Comparison of ENCODE assay signal across 27 mouse cellular contexts in the genomic region with DNA sequence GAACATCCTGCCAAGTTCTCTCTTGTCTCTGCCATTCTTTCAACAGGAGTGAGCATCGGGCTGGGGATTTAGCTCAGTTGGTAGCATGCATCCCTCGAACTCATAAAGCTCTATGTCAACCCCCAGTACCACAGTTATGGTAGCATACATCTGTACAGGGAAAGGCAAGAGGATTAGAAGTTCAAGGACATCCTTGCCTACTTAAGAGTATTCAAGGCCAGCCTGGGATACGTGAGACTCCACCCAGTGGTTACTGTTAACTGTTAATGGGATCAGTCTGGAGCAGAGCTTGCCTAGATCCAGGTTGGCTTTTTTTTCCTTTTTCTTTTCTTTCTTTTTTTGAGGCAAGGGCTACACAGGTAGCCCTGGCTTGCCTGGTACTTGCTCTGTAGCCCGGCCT. TPM values are rescaled to one million over a fixed set of nuclear protein-coding genes. Genes with fewer than 3 reads are reported as not detected.
"Had no signal": no experiment of that assay in that cellular context is flagged by ENCODE, and none has a peak within 500 bp of the region (broad histone marks: within the 10 kb centered on the region; RNA-seq: fewer than 3 reads in every experiment).

No protein-coding gene starts in this region.

- H3K36me3 ChIP-seq: heart, embryonic 13.5 days; heart, embryonic 15.5 days; hindbrain, embryonic 13.5 days; hindbrain, embryonic 15.5 days; kidney, embryonic 15.5 days; limb, embryonic 13.5 days; limb, embryonic 15.5 days; liver, embryonic 12.5 days had no signal

- H3K9me3 ChIP-seq: heart, embryonic 13.5 days; heart, embryonic 15.5 days; hindbrain, embryonic 13.5 days; hindbrain, embryonic 15.5 days; kidney, embryonic 15.5 days; limb, embryonic 13.5 days; limb, embryonic 15.5 days; liver, embryonic 12.5 days had no signal

- H3K27ac ChIP-seq: heart, adult 2 months; heart, embryonic 13.5 days; heart, embryonic 15.5 days; hindbrain, embryonic 13.5 days; hindbrain, embryonic 15.5 days; hindbrain, postnatal 0 days; kidney, embryonic 15.5 days; kidney, postnatal 0 days; limb, embryonic 13.5 days; limb, embryonic 15.5 days; liver, embryonic 12.5 days had no signal

- H3K9ac ChIP-seq: heart, embryonic 13.5 days; heart, embryonic 15.5 days; hindbrain, embryonic 13.5 days; hindbrain, embryonic 15.5 days; kidney, embryonic 15.5 days; limb, embryonic 13.5 days; limb, embryonic 15.5 days; liver, embryonic 12.5 days had no signal

- ATAC-seq: hindbrain, postnatal 0 days; intestine, embryonic 16.5 days; liver, embryonic 12.5 days had no signal

- H3K4me2 ChIP-seq: heart, embryonic 11.5 days; heart, embryonic 13.5 days; heart, embryonic 15.5 days; hindbrain, embryonic 13.5 days; hindbrain, embryonic 15.5 days; kidney, embryonic 15.5 days; limb, embryonic 13.5 days; limb, embryonic 15.5 days; liver, embryonic 12.5 days had no signal

- H3K4me3 ChIP-seq: heart, adult 2 months; heart, embryonic 13.5 days; heart, embryonic 15.5 days; hindbrain, embryonic 13.5 days; hindbrain, embryonic 15.5 days; kidney, embryonic 15.5 days; limb, embryonic 13.5 days; limb, embryonic 15.5 days; liver, embryonic 12.5 days had no signal

- DNase-seq: gastrocnemius, postnatal 14 days; gastrocnemius, postnatal 36 days; heart, adult 11 months; heart, adult 2 months; heart, postnatal 14 days; heart, postnatal 36 days; kidney, adult 11 months; kidney, adult 2 months; kidney, adult 9 months; kidney, postnatal 14 days; kidney, postnatal 36 days; layer of hippocampus, adult 9-11 months; layer of hippocampus, postnatal 36 days; left cerebral cortex, postnatal 4 days had no signal

RNA-seq across cellular contexts. Expression of a gene that starts 43.1 kb away (rescaled TPM):
- polyA plus RNA-seq: liver, adult 2 months had no signal
